Mouse (Mus musculus): ENCODE measurements around the gene Rmi2.
A peak's percentile ranks its signal among the peaks of the same experiment; 100 is the strongest.
"Not testable (repeated sequence)": the region's sequence is repeated elsewhere in the genome, so short reads cannot be mapped to it uniquely, and the experiment has no call there.

The Rmi2 gene

DNA sequence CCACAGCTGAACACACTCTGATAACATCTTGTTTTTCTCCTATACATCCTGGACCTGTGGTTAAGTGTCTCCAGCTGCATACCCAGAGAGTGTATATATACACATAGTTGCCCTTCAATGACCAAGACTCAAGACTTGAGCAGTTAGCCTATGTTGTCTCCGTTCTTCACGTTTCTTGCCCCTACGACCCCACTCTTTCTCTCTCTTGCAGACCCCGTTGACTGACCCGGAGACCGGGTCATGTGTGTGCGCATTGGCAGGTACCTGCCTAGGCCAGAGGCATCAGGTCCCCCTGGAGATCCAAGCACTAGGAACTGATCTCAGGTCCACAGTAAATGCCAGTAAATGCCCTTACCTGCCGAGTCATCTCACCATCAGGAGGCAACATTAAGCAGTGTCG lies 7.6 kb upstream of the Rmi2 start:
- DNase-seq (ENCODE audit: low read depth, low spot score): no peak

DNA sequence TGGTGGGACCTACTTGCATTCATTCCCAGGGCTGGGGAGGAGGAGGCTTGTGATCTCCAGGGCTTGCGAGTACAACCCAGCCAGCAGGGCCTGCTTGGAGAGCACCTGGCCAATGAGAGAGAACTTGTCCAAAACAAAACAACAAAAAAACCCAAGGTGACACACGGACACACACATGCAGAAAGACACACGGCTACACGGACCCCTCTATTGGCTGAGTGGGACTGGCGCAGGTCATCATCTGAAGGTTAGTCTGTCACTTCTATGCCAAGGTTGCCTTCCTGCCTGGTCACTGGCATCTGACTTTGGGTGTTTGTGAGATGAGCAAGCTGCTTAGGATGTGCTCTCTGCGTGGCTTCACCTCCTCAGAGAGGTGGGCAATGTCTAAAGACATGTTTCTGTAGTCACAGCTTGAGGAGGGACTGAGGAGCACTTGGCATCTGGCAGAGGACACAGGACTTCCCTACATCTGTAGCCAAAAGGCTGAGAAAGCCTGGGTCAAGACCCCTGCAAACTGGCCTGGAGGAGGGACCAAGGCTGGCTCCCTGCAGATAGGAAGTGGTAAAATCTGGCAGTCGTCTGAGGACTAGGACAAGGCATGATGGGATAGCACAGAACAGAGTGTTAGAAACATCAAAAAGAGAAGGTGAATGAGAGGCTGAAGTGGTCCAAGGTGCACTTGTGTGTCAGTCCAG lies 6.9 kb upstream of the Rmi2 start:
- DNase-seq (ENCODE audit: low read depth, low spot score): no peak

DNA sequence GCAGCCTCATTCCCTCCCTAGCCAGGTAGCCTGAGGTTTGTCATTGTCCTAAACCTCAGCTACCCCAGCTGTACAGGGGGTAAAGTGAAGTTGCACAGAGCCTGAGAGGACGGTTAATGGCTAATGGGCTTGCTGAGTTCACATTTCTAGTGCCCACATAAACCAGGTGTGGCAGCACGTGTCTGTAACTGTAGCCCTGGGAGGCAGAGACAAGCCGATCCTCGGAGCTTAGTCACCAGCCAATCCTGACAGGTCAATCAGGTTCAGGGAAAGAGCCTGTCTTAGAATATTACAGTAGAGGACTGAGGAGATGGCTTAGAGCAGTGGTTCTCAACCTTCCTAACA lies 6.4 kb upstream of the Rmi2 start:
- no peak for DNase-seq (ENCODE audit: low read depth, low spot score)

DNA sequence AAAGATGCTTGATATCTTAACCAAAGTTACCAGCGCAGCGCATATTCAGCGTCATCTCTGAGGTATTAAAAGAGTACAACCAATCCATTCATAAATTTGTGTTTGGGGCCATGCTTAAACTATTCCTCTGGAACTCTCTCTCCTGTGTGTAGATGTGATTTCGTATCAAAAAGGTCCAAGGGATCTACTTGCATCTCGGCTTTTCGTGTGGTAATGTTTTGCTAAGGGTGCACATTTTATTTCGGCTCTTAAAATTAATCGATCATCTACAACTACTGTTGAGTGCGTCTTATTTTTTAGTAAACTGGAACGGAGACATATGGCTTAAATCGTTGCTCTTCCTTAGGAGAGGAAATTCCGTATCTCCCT lies 333 bp upstream of the Rmi2 start:
- no peak for DNase-seq (ENCODE audit: low read depth, low spot score)

DNA sequence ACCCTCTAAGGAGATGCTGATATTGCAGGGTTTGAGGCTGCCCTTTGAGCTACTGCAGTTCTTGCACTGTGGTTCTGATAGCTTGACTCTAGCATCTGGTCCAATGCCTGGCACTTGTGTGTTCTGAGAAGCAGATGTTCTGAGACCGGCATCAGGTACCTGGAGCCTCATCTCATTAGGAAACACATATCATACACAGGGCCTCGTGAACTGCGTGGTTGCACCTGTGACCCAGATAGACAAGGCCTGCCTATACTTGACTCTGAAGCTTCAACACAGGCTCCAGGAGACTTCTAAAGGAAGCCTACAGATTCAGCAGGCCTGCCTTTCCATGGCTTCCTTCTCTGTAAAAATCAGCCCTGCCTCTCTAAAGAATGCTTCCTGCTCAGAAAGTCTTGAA lies 1.5 kb downstream of the Rmi2 start:
- DNase-seq (ENCODE audit: low read depth, low spot score): no peak

DNA sequence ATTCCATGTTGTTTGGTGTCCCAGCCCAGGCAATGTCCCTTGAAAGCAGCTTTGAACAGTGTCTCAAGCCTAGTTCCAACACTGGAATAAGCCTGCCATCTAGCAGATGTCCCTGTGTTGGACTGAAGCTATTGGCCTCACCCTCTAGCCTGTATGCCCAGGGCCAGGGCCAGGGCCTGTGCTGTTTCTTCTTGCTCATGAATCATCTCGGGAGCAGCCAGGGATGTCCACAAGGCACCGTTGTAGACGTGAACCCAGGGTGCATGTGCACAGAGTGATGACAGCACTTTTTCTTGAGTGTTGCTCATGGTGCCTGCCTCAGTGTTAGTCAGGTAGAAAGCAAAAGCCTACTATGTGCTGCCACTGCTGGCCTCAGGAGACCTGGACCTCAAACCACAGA lies 2.4 kb downstream of the Rmi2 start:
- DNase-seq (ENCODE audit: low read depth, low spot score): no peak

DNA sequence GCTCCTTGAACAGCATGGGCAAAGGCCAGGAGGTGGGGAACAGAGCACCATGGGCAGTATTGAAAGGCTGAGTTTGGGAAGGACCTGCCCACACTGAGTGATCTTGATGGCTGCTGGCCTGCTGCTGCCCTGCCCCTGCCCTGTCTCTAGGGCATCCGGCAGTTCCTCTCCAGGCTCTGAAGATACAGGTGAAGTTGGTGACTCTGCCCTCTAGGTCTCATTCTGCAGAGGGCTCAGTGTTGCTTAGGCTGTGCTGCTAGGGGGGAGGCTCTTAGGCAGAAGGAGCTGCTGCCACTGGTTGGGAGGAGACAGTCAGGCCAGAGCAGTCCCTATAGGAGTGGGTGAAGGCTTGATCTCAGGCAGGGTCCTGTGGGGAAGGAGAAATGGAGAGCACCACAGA lies 3.0 kb downstream of the Rmi2 start:
- no peak for DNase-seq (ENCODE audit: low read depth, low spot score)

DNA sequence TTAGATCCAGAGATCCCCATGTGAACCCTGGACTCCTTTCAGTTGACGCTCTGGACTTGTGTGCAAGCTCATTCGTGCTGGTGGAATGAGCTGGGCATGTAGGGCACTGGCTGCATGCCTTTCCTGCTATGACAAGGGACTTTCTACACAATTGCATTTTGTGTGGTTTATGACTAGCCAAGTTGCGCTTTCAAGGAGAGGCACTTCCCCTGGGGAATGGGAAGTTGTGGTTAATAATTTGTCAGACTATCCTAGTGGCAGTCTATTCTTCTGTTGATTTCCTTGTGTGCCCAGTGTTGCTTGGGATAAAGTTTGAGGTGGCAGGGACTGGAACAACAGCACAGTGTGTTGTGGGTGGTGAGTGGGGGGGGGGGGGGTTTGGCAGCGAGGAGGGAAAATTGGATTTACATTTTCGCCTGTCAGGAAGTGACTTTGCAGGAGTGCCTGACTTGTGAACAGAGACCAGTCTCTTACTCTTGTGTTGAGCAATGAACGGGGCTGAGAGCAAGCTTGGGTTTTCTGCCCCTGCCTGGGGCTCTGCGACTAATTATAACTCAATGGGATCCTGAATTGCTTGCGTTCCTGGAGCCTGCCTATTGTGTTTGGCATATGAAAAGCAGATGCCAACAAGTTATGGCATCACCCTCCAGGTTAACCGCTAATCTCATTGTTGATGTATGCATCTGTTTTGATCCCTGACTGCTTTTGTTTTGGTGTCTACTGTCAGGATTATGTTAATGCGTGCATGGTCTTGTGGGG lies 3.8 kb downstream of the Rmi2 start:
- DNase-seq (ENCODE audit: low read depth, low spot score): peak; percentile 47

DNA sequence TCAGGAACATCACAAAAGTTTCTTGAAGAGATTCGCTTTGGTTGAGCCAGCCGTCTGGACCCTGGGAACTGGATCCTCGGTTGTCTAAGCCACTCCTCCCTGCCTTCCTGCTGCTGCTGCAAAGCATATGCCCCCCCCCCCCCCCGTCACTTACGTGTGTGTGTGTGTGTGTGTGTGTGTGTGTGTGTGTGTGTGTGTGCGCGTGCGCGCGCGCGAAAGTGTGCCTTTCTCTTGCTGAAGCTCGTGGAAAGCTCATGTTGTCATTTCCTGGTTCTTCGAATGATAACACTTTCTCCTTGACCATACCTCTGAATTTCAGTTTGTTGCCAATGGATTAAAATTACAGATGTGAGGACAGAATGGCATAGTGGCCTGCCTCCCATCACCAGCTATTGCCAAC lies 5.2 kb downstream of the Rmi2 start:
- DNase-seq (ENCODE audit: low read depth, low spot score): no peak

DNA sequence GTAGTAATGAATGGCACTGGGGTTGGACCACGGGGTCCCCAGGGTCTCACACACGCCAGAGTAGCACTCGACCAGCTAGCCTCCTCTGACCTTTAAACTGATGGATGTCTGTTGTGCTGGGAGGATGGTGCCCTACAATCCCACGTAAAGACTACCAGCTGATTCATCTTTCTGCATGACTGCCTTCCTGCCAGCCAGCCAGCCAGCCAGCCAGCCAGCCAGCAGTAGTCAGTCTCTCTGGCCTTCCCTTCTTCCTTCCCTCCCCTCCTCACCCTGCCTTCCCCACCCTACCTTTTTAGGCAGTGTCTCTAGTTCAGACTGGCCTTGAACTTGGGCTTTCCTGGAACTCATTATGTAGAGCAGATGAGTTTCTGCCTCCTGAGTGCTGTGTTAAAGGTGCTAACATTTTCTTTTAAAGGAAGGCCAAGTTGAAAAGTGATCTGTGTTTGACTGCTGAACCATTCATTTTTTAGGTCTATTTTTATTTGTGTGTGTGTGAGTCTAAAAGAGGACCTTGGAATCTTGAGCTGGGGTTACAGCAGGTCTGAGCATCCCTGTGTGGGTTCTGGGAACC lies 7.5 kb downstream of the Rmi2 start:
- no peak for DNase-seq (ENCODE audit: low read depth, low spot score)

DNA sequence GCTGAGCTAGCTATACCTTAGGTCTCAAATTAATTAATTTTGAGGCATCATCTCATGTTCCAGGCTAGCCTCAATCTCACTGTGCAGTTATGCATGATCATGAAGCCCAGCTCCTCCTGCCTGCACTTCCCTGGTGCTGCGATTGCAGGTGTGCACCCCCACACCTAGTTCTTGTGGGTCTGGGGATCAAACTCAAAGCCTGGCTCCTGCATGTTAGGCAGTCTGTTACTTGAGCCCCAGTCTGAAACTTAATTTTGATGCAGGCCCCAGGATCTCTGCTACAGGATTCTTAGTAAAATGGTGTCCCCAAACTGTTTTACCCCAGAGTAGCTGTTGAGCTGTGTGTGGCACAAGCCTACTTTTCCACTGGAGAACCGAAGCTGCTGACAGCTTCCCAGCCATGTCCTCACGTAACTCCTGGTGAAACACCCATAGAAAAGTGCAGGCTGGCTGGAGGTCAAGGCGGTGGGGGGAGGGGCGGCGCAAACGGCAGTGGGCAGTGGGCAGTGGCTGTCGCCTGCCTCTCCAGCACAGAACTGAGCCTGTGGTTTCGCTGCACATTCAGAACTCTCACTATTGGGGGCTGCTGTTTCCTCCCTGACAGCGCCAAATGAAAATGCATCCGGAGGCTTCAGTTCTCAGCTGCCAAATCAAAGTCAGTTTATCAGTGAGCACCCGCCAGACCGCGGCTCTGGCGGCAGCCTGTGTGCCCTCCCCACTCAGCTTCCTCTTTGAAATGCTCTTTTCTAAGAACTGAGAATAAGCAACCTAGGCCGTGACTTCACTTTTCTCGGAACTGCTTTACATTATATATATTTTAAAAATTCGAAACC lies 8.8 kb downstream of the Rmi2 start:
- peak; percentile 33 for DNase-seq (ENCODE audit: low read depth, low spot score)

DNA sequence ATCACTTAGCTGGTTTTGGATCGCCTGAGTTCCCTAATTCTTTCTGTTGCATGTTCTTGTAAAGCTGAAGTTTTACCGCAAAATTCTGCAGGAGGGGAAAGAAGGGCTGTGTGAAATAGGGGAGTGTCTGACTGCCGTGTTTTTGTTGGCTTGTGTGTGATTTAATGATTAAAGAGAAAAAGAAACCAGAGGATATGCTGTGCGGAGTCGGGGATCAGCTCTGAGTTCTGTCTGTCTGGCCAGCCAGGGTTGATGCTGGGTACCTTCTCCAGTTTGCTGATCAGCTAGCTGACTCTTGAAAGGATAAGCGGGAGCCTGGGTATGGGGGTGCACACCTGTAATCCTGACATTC lies 9.4 kb downstream of the Rmi2 start:
- DNase-seq (ENCODE audit: low read depth, low spot score): no peak

DNA sequence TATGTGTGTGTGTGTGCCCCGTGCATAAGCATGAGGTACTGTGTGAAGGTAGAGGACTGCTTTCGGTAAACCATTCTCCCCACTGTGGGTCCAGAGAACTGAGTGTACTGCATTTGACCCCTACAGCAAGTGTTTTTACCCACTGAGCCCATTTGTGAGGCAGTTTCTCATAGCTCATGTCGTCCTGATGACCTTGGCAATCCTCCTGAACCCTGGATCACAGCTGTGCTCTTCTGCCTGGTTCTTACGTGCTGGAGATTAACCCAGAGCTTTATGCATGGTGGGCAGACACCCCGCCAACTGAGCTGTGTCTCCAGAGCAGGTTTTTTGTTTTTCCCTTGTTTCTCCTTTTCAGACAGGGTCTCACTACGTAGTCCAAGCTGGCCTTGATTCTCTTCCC lies 11.1 kb downstream of the Rmi2 start:
- DNase-seq (ENCODE audit: low read depth, low spot score): no peak

DNA sequence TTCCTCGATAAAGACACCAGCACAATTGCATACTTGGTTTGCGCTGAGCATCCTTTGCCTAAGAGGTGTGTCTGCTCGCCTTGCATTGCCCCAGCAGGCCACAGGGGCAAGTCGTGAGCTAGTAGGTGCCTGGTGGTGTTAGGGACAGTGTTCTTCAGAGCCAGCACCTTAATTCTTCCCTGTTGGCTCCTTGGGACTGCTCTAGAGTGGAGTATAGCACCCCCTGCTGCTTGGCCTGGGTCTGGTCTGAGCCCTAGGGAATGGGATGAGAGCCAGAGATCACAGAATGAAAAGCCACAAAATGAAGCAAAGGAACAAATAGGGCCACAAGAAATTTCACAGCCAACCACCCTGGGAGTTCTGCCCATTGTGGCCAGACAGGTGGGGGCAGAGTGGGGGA lies 11.6 kb downstream of the Rmi2 start:
- peak; percentile 12 for DNase-seq (ENCODE audit: low read depth, low spot score)

DNA sequence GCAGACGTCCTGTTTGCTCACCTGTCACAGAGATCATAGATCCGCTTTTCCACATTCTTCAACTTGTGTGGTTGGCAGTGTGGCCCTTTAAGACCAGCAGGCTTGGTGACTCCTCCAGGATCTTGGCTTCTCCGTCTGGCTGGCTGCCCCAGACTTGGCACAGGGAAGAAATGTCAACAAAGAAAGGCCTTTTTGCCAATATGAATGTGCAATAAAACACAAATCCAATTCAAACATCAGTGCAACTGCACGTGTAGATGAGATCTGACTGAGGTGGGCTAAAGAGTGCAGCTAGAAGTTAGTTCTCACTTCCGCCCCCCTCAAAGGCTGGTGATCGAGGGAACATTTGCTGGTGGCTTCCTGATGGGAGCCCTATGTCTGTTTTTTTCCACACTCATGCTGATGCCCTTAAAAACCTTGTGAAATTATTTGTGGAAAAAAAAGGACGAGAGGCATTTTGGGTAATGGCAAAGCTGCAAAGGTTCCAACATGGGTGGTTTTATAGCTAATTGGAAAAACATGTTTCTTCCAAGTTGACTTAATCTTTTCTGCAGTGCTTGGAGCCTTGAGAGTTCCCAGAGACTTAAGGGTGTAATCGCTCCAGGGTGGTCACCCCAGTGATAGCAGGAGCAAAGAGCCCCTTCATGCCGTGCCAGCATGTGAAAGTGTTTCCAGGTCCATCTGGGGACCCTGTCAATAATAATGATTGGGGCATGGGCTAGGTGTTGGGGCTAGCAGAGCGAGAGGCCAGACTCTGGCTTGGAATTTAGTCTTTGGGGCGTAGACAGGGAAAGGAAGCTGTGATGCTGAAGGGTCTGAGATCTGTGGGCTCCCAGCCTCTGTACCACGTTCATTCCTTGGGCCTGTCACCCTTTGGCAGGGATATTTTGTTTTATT lies 15.4 kb downstream of the Rmi2 start:
- peak; percentile 63 for DNase-seq (ENCODE audit: low read depth, low spot score)

DNA sequence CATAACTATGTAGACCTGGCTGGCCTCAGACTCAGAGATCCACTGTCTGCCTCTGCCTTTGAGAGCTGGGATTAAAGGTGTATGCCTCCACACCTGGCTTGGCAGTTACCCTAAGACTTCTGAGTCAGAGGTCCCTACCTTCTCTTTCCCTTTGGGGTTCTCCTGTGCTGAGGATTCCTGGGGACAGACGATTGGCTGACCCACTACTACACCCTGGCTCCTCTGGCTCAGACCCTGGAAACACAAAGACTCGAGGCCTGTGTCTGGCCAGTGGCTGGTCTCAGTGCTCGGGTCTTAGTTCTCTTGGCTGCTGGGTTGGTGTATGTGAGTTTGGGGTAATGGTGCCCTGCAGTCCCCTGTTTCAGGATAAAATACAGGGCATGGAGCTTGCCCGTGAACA lies 16.0 kb downstream of the Rmi2 start:
- no peak for DNase-seq (ENCODE audit: low read depth, low spot score)

DNA sequence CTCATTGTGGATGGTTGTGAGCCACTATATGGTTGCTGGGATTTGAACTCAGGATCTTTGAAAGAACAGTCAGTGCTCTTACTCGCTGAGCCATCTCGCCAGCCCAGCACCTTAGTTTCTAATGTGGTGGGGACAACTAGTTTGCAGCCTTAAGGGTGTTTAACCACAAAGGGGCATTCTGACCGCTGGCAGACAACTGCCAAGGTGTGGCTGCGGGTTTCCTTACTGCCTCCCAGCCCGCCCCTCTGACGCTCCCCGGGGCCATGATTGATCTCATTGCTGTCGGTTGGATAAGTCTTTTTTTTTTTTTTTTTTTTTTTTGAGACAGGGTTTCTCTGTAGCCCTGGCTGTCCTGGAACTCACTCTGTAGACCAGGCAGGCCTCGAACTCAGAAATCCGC lies 17.4 kb downstream of the Rmi2 start:
- not testable (repeated sequence) for DNase-seq (ENCODE audit: low read depth, low spot score)

DNA sequence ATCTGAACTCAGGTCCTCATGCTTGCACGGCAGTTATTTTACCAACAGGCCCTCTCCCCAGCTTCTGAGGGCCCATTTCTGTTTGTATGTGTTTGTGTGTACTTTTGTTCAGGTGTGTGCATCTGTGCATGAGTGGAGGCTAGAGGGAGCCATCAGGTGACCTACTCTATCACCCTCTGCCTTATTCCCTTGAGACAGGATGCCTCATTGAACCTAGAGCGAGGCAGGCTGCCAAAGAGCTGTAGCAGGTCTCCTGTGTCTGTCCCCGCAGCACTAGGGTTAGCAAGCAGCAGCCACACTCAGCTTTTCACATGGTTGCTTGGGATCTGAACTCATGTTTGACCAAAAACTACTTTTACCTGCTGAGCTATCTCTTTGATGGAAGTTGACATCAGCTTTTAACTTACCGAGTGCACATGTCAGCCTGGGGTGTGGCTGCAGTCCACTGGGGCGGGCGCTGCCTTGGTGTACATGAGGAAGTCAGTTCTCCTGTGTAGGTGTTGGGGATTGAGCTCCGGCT lies 24.9 kb downstream of the Rmi2 start:
- no peak for DNase-seq (ENCODE audit: low read depth, low spot score)

DNA sequence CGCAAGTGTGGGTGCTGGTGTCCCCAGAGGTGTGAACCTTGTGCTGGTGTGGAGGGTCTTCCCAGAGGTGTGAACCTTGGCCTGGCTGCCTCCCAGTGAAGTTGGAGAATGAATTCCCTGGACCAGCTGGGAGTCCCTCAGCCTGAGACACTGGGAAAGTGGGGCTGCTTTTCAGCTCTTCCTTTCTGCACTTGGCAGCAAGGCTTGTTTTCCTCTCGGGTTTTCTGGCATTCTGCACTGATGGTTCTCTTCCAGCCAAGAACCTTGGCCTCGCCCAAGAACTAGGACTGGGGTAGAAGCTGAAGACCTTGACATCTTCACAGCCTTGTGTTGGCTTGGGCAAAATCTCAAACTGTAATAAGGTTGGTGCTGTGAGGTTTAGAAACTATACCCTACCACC lies 26.5 kb downstream of the Rmi2 start:
- no peak for DNase-seq (ENCODE audit: low read depth, low spot score)

DNA sequence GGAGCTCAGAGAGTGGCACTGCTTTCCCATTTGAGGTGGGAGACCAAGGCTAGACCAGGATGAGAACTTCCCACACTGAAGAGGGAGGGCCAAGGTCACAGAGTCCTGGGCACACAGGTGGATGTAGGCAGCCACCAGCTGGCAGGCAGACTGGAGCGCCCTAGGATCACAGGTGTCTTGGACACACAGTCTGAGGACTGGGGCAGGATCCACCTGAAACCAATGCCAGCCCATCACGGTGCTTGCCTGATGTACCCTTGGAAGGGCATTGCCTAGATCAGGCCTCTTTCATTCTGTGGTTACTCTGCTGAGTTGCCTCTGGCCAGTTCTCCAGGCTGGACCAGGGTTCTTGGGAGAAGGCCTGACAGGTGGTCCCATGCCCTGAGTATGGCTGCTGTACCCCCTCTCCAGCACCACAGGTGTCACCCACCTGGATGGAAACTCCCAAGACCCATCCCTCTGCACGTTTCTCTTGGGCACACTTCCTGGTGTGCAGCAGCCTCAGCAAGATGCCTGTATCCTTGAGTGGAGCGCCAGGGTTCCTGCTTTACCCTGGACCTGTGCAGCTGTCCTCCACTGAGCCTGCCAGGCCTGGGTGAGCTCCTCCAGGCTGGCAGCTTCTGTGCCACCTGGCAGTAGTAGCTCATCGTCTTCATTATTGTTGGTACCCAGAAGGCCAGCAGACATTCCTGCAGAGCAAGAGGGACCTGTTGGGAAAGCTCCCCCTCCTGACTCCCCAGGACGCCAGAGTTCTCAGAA lies 30.2 kb downstream of the Rmi2 start:
- no peak for DNase-seq (ENCODE audit: low read depth, low spot score)

DNA sequence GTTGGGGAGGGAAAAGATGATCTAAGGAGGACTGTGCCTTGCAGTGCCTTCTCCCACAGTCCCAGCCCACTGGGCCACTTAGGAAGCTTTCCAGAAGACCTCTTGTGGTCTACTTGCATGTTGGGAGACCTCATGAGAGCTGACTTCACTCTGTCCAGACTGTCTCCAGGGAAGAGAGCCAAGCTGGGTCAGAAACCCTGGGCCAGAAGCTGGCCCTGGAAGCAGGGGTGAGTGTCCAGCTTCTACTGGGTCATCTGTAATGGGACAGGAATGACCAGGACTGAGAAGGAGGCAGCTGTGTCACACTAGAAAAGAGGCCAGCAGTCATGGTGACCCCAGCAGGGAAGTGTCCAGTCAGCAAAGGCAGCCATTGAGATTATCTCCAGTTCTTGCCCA lies 30.7 kb downstream of the Rmi2 start:
- DNase-seq (ENCODE audit: low read depth, low spot score): no peak

All from forelimb bud, embryonic 11.5 days (tissue).